Mouse (Mus musculus) ovary, postnatal 14 days (tissue): ENCODE data around the gene Irf9.
A peak's percentile ranks its signal among the peaks of the same experiment; 100 is the strongest.

ENCODE experiments used
- DNase-seq: peaks from one replicate; pipeline ENCODE4 v3.0.0; 2022; ENCODE audit warnings: low spot score

Gene Irf9

GRCm38 (mm10) chr14:55581981-55582681 is 21.2 kb upstream of the Irf9 start:
- no peak for DNase-seq

- no peak for DNase-seq
These were observed 19.1 kb upstream of the Irf9 start for GRCm38 (mm10) chr14:55584303-55584701.

- DNase-seq, result peak; percentile 52
These were observed 18.4 kb upstream of the Irf9 start, which contains the start of gene Emc9 for GRCm38 (mm10) chr14:55584702-55585565. Gene Emc9, minus strand, starts transcription at chr14:55585302.

- no peak for DNase-seq
These were observed 17.8 kb upstream of the Irf9 start for GRCm38 (mm10) chr14:55585566-55585960.

GRCm38 (mm10) chr14:55586149-55586548 is 17.2 kb upstream of the Irf9 start:
- no peak for DNase-seq

GRCm38 (mm10) chr14:55589271-55589670 is 14.1 kb upstream of the Irf9 start:
- no peak for DNase-seq

- DNase-seq, result no peak
These were observed 13.5 kb upstream of the Irf9 start for GRCm38 (mm10) chr14:55589771-55590448.

GRCm38 (mm10) chr14:55590748-55591330 is 12.5 kb upstream of the Irf9 start, which contains the start of gene Psme2:
Gene Psme2, minus strand, starts transcription at chr14:55591113.
- peak; percentile 82 for DNase-seq

- DNase-seq, result peak; percentile 85
These were observed 12.0 kb upstream of the Irf9 start, which contains the start of gene Rnf31 for GRCm38 (mm10) chr14:55591331-55591891. Gene Rnf31, plus strand, starts transcription at chr14:55591708.

GRCm38 (mm10) chr14:55592226-55592625 is 11.1 kb upstream of the Irf9 start:
- no peak for DNase-seq

- no peak for DNase-seq
These were observed 7.2 kb upstream of the Irf9 start for GRCm38 (mm10) chr14:55596036-55596690.

- DNase-seq, result no peak
These were observed 4.6 kb upstream of the Irf9 start for GRCm38 (mm10) chr14:55598521-55599390.

GRCm38 (mm10) chr14:55603633-55604576 is 534 bp downstream of the Irf9 start:
- DNase-seq, result peak; percentile 84

- no peak for DNase-seq
These were observed 1.5 kb downstream of the Irf9 start for GRCm38 (mm10) chr14:55604823-55605222.

GRCm38 (mm10) chr14:55605743-55606459 is 2.5 kb downstream of the Irf9 start:
- DNase-seq, result no peak

- no peak for DNase-seq
These were observed 5.0 kb downstream of the Irf9 start for GRCm38 (mm10) chr14:55608339-55608738.

GRCm38 (mm10) chr14:55613346-55613745 is 10.0 kb downstream of the Irf9 start:
- DNase-seq, result no peak

- DNase-seq, result no peak
These were observed 11.3 kb downstream of the Irf9 start for GRCm38 (mm10) chr14:55614565-55615178.
